In the genomic region with DNA sequence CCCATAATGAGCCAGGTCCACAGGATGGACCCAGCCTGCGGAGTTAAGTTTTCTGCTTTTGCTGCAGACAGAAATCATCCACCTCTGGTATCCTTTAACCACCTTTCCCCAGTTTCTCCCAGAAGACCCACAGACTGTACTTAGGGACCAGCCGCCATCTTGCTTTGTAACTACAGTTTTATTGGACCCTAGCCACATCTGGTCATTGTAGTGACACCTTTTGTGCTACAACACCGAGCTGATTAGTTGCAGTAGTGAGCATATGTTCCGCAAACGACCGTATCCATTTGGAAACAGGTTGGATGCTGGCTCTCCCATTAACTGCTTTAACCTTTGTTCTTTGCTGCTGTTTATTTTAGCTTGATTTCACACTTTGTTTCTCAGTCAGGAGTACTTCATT, we compare ENCODE assay signal across 14 mouse cellular contexts.
A peak's percentile ranks its signal among the peaks of the same experiment; 100 is the strongest.
DNase-seq lines count a peak whose midpoint lies in the region; ATAC-seq and TF ChIP-seq lines count a peak whose summit lies in the region.
"Had no signal": no experiment of that assay in that cellular context is flagged by ENCODE, and none has a peak within 500 bp of the region (broad histone marks: within the 10 kb centered on the region; RNA-seq: fewer than 3 reads in every experiment).

No protein-coding gene starts in this region.

- H3K36me3 ChIP-seq in forebrain, embryonic 11.5 days (ENCODE audit: control insufficient read depth, insufficient read depth, low read length), result no peaks in the 10 kb centered on the region
- no peaks in the 10 kb centered on the region for H3K36me3 ChIP-seq in forebrain, embryonic 16.5 days (ENCODE audit: control insufficient read depth, insufficient read depth)
- H3K36me3 ChIP-seq in forebrain, embryonic 14.5 days (ENCODE audit: control insufficient read depth, insufficient read depth, low read length), result no peaks in the 10 kb centered on the region
- H3K36me3 ChIP-seq in limb, embryonic 14.5 days (ENCODE audit: control insufficient read depth, insufficient read depth, low read length), result no peaks in the 10 kb centered on the region
- H3K36me3 ChIP-seq: limb, embryonic 12.5 days had no signal

- no peaks in the 10 kb centered on the region for H3K9me3 ChIP-seq in forebrain, embryonic 11.5 days (ENCODE audit: control insufficient read depth, low read length)
- H3K9me3 ChIP-seq in forebrain, embryonic 16.5 days (ENCODE audit: control insufficient read depth, low read length), result no peaks in the 10 kb centered on the region
- no peaks in the 10 kb centered on the region for H3K9me3 ChIP-seq in forebrain, embryonic 14.5 days (replicated peaks; ENCODE audit: control insufficient read depth, low read length)
- H3K9me3 ChIP-seq in limb, embryonic 14.5 days (ENCODE audit: control insufficient read depth, low read length), result no peaks in the 10 kb centered on the region

- TF ChIP-seq POLR2A in limb, embryonic 14.5 days (IDR thresholded peaks at IDR 0.05; ENCODE audit: borderline replicate concordance, extremely low read depth, insufficient read depth, insufficient read length), result no peak

- H3K27me3 ChIP-seq in forebrain, embryonic 11.5 days (ENCODE audit: control insufficient read depth, insufficient read depth, low read length), result no peaks in the 10 kb centered on the region
- no peaks in the 10 kb centered on the region for H3K27me3 ChIP-seq in forebrain, embryonic 16.5 days (replicated peaks; ENCODE audit: control insufficient read depth, insufficient read depth, low read length)
- no peaks in the 10 kb centered on the region for H3K27me3 ChIP-seq in forebrain, embryonic 14.5 days (replicated peaks; ENCODE audit: control insufficient read depth, insufficient read depth, low read length)
- H3K27me3 ChIP-seq in limb, embryonic 14.5 days (ENCODE audit: control insufficient read depth, insufficient read depth, low read length), result no peaks in the 10 kb centered on the region
- H3K27me3 ChIP-seq: limb, embryonic 12.5 days had no signal

- TF ChIP-seq CTCF in layer of hippocampus, adult 2 months (conservative IDR thresholded peaks at IDR 0.05), result no peak

- H3K4me1 ChIP-seq in forebrain, embryonic 11.5 days (replicated peaks; ENCODE audit: control insufficient read depth, insufficient read depth, low read length), result peaks cover 5% of the 10 kb centered on the region; the same call in 1 of the 2 replicates
- H3K4me1 ChIP-seq in forebrain, embryonic 16.5 days (replicated peaks; ENCODE audit: control insufficient read depth, insufficient read depth, low read length), result peaks cover 6% of the 10 kb centered on the region; the same call in 1 of the 2 replicates
- H3K4me1 ChIP-seq in forebrain, embryonic 14.5 days (ENCODE audit: control insufficient read depth, insufficient read depth, low read length), result no peaks in the 10 kb centered on the region
- no peaks in the 10 kb centered on the region for H3K4me1 ChIP-seq in limb, embryonic 14.5 days (ENCODE audit: control insufficient read depth, insufficient read depth, low read length)

- no peak overlapping the region for H3K4me2 ChIP-seq in forebrain, embryonic 11.5 days (ENCODE audit: low read depth, low read length, severe bottlenecking)
- H3K4me2 ChIP-seq in forebrain, embryonic 16.5 days (ENCODE audit: low read length), result no peak overlapping the region
- no peak overlapping the region for H3K4me2 ChIP-seq in forebrain, embryonic 14.5 days (ENCODE audit: low read length)
- no peak overlapping the region for H3K4me2 ChIP-seq in limb, embryonic 14.5 days (replicated peaks; ENCODE audit: low read depth, low read length, severe bottlenecking)
- H3K4me2 ChIP-seq: limb, embryonic 12.5 days had no signal

- no peak for DNase-seq in forebrain, embryonic 11.5 days (ENCODE audit: low spot score)
- peak; percentile 11 for DNase-seq in embryo, embryonic 10.5 days (ENCODE audit: low spot score)
- peak; percentile 63 for DNase-seq in forebrain, embryonic 14.5 days (ENCODE audit: low spot score)
- DNase-seq in limb, embryonic 14.5 days (ENCODE audit: low spot score), result no peak
- DNase-seq in heart, adult 8-10 months (ENCODE audit: low spot score), result no peak
- no peak for DNase-seq in layer of hippocampus, adult 2 months (ENCODE audit: low spot score in 2 of 2)
- DNase-seq: gastrocnemius, adult 2 months; heart, adult 2 months; kidney, adult 18-20 months; thymus, adult 2 months had no signal

- H3K9ac ChIP-seq in forebrain, embryonic 11.5 days (ENCODE audit: low read length), result no peak overlapping the region
- H3K9ac ChIP-seq in forebrain, embryonic 16.5 days (replicated peaks; ENCODE audit: low read depth, low read length), result no peak overlapping the region
- no peak overlapping the region for H3K9ac ChIP-seq in forebrain, embryonic 14.5 days (ENCODE audit: low read length)
- no peak overlapping the region for H3K9ac ChIP-seq in limb, embryonic 14.5 days (ENCODE audit: low read depth, low read length, severe bottlenecking)
- H3K9ac ChIP-seq: limb, embryonic 12.5 days; liver, embryonic 14.5 days had no signal

- WGBS in forebrain, embryonic 11.5 days, result 55% methylated on average over 6 of the region's 6 CpGs
- WGBS in forebrain, embryonic 16.5 days, result 25% methylated on average over 6 of the region's 6 CpGs
- WGBS in forebrain, embryonic 14.5 days, result 36% methylated on average over 6 of the region's 6 CpGs
- 41% methylated on average over 6 of the region's 6 CpGs for WGBS in limb, embryonic 14.5 days

- no peak overlapping the region for H3K4me3 ChIP-seq in forebrain, embryonic 11.5 days (ENCODE audit: low read depth, low read length)
- H3K4me3 ChIP-seq in forebrain, embryonic 16.5 days (replicated peaks; ENCODE audit: low read length), result no peak overlapping the region
- no peak overlapping the region for H3K4me3 ChIP-seq in forebrain, embryonic 14.5 days (ENCODE audit: low read depth, low read length)
- H3K4me3 ChIP-seq in limb, embryonic 14.5 days (replicated peaks; ENCODE audit: low read length), result no peak overlapping the region
- no peak overlapping the region for H3K4me3 ChIP-seq in layer of hippocampus, adult 2 months
- H3K4me3 ChIP-seq: gastrocnemius, adult 2 months; heart, adult 2 months; limb, embryonic 12.5 days had no signal

- H3K27ac ChIP-seq in forebrain, embryonic 11.5 days (ENCODE audit: low read depth, low read length), result 0 out of 2 replicates have a peak overlapping the region, but pooled peaks have one; percentile 31
- H3K27ac ChIP-seq in forebrain, embryonic 16.5 days (ENCODE audit: low read length), result no peak overlapping the region
- H3K27ac ChIP-seq in forebrain, embryonic 14.5 days (ENCODE audit: low read depth, low read length), result peak overlapping the region; percentile 44; the same call in 1 of the 2 replicates
- H3K27ac ChIP-seq in limb, embryonic 14.5 days (replicated peaks; ENCODE audit: low read depth, low read length), result no peak overlapping the region
- no peak overlapping the region for H3K27ac ChIP-seq in layer of hippocampus, adult 2 months
- H3K27ac ChIP-seq: gastrocnemius, adult 2 months; heart, adult 2 months; limb, embryonic 12.5 days; liver, embryonic 14.5 days had no signal

- peak; percentile 51; the same call in 1 of the 2 replicates for ATAC-seq in forebrain, embryonic 11.5 days (replicated peaks; ENCODE audit: low FRiP score)
- no peak for ATAC-seq in forebrain, embryonic 16.5 days
- ATAC-seq in forebrain, embryonic 14.5 days, result peak; percentile 56; the same call in 1 of the 2 replicates
- ATAC-seq in limb, embryonic 14.5 days (ENCODE audit: low FRiP score, low read depth), result 0 out of 2 replicates have a peak, but pooled peaks have one; percentile 12
- ATAC-seq in erythroblast, adult 5-6 weeks (replicated peaks; ENCODE audit: low FRiP score, poor library complexity, severe bottlenecking), result no peak

Comparison
In these comparisons a context has a peak if more than half of its experiments do, and no peak if none do; other contexts are left out.
1. ATAC-seq: peak in forebrain, embryonic 11.5 days (single experiment), forebrain, embryonic 14.5 days (single experiment) and limb, embryonic 14.5 days (single experiment); none in forebrain, embryonic 16.5 days (single experiment) and erythroblast, adult 5-6 weeks (single experiment).
2. DNase-seq: peak in embryo, embryonic 10.5 days (single experiment) and forebrain, embryonic 14.5 days (single experiment); none in forebrain, embryonic 11.5 days (single experiment), limb, embryonic 14.5 days (single experiment), heart, adult 8-10 months (single experiment) and layer of hippocampus, adult 2 months (0 of 2).
3. H3K27ac ChIP-seq: peak in forebrain, embryonic 11.5 days (single experiment) and forebrain, embryonic 14.5 days (single experiment); none in forebrain, embryonic 16.5 days (single experiment), limb, embryonic 14.5 days (single experiment) and layer of hippocampus, adult 2 months (single experiment).